Mouse (Mus musculus) limb, embryonic 14.5 days (tissue): ENCODE measurements around the gene Diras2. TPM values are rescaled to one million over a fixed set of nuclear protein-coding genes. Genes with fewer than 3 reads are reported as not detected.

Source experiments
- ATAC-seq: fragments of 200-750 bp; cut with Nextera tagmentation; 2 replicates; pipeline ENCODE4 v1.8.0; 2017; ENCODE audit warnings: low read depth, moderate number of reproducible peaks, moderate TSS enrichment; ENCODE audit not compliant: low FRiP score
- DNase-seq: peaks from one replicate; pipeline ENCODE4 v3.0.0-alpha.2; 2015; ENCODE audit warnings: low spot score
- H3K27ac ChIP-seq: fragments of 300-500 bp; sonication (generic); replicated peaks from 2 replicates; pipeline ENCODE4 v1.5.1; 2014; ENCODE audit warnings: low read depth, mild to moderate bottlenecking, low read length, moderate library complexity, mixed read lengths
- H3K27me3 ChIP-seq: fragments of 300-500 bp; sonication (generic); 2 replicates; pipeline ENCODE4 v1.6.1; 2014; ENCODE audit warnings: low read length, mixed read lengths; ENCODE audit not compliant: control insufficient read depth, insufficient read depth
- H3K36me3 ChIP-seq: fragments of 300-500 bp; sonication (generic); 2 replicates; pipeline ENCODE4 v1.6.1; 2014; ENCODE audit warnings: mild to moderate bottlenecking, low read length, moderate library complexity, mixed read lengths; ENCODE audit not compliant: control insufficient read depth, insufficient read depth
- H3K4me1 ChIP-seq: fragments of 300-500 bp; sonication (generic); 2 replicates; pipeline ENCODE4 v1.6.1; 2014; ENCODE audit warnings: antibody characterized with exemption, low read length, mixed read lengths; ENCODE audit not compliant: control insufficient read depth, insufficient read depth
- H3K4me2 ChIP-seq: fragments of 300-500 bp; sonication (generic); replicated peaks from 2 replicates; pipeline ENCODE4 v1.6.1; 2014; ENCODE audit warnings: low read depth, mild to moderate bottlenecking, low read length, moderate library complexity; ENCODE audit not compliant: severe bottlenecking
- H3K4me3 ChIP-seq: fragments of 300-500 bp; sonication (generic); replicated peaks from 2 replicates; pipeline ENCODE4 v1.5.1; 2014; ENCODE audit warnings: low read length
- H3K9ac ChIP-seq: fragments of 300-500 bp; sonication (generic); 2 replicates; pipeline ENCODE4 v1.6.1; 2014; ENCODE audit warnings: mild to moderate bottlenecking, low read depth, low read length, moderate library complexity; ENCODE audit not compliant: severe bottlenecking
- H3K9me3 ChIP-seq: fragments of 300-500 bp; sonication (generic); 2 replicates; pipeline ENCODE4 v1.6.1; 2016; ENCODE audit warnings: low read length; ENCODE audit not compliant: control insufficient read depth
- POLR2A ChIP-seq: fragments of 200-500 bp; IDR thresholded peaks from 2 replicates; pipeline ENCODE4 v1.8.0; 2012; ENCODE audit warnings: inconsistent platforms, mild to moderate bottlenecking, moderate library complexity, borderline replicate concordance; ENCODE audit not compliant: insufficient read depth, insufficient read length; ENCODE audit errors: extremely low read depth
- WGBS: fragments of 180-500 bp; shearing (Covaris S2); extraction: QIAGEN DNeasy Blood & Tissue Kit; methylation state at CpG from one replicate; pipeline ENCODE4 v1.1.7; 2014; 5-methylcytosine and 5-hydroxymethylcytosine counted together
- polyA plus RNA-seq, 2 experiments: library from polyadenylated mRNA; depleted of rRNA in 1 of 2; stranded (reverse) in 1 of 2; unstranded in 1 of 2; fragments of >200 nt; fragmentation: Nextera tagmentation in 1 of 2; extraction: Ambion mirVana in 1 of 2; gene quantifications; 2 replicates each; pipeline versions ENCODE4 v1.2.1 to v1.2.3; 2012 to 2014

Diras2 gene
- polyA plus RNA-seq, 2 experiments, result 0.15 to 0.70 TPM

GRCm38 (mm10) chr13:52562166-52562571, 31.1 kb upstream of the Diras2 start:
- Histone ChIP-seq H3K4me1 (no peaks in the 10 kb centered on the region), H3K36me3 (no peaks in the 10 kb centered on the region), H3K9ac (no peak overlapping the region), H3K4me3 (no peak overlapping the region), H3K4me2 (no peak overlapping the region), H3K9me3 (no peaks in the 10 kb centered on the region), H3K27me3 (no peaks in the 10 kb centered on the region), H3K27ac (no peak overlapping the region)
- DNase-seq (no peak), ATAC-seq (no peak)
- TF ChIP-seq POLR2A, result no peak
- WGBS, result 44% methylated on average over 4 of the region's 4 CpGs

- no peak overlapping the region for H3K9ac ChIP-seq
- H3K4me1 ChIP-seq, result no peaks in the 10 kb centered on the region
- WGBS, result 77% methylated on average over 8 of the region's 8 CpGs
- ATAC-seq (no peak), DNase-seq (no peak)
- H3K27me3 ChIP-seq, result no peaks in the 10 kb centered on the region
- no peak overlapping the region for H3K27ac ChIP-seq
- H3K36me3 ChIP-seq, result no peaks in the 10 kb centered on the region
- no peak overlapping the region for H3K4me2 ChIP-seq
- TF ChIP-seq POLR2A, result no peak
- no peak overlapping the region for H3K4me3 ChIP-seq
- H3K9me3 ChIP-seq, result no peaks in the 10 kb centered on the region
Observed at GRCm38 (mm10) chr13:52561367-52562165, 30.5 kb upstream of the Diras2 start.

GRCm38 (mm10) chr13:52557421-52557820, 26.3 kb upstream of the Diras2 start:
- ATAC-seq (no peak), DNase-seq (no peak)
- 85% methylated on average over 7 of the region's 7 CpGs for WGBS
- Histone ChIP-seq H3K4me2 (no peak overlapping the region), H3K27ac (no peak overlapping the region), H3K9me3 (no peaks in the 10 kb centered on the region), H3K36me3 (no peaks in the 10 kb centered on the region), H3K4me3 (no peak overlapping the region), H3K4me1 (no peaks in the 10 kb centered on the region), H3K9ac (no peak overlapping the region), H3K27me3 (no peaks in the 10 kb centered on the region)
- no peak for TF ChIP-seq POLR2A

GRCm38 (mm10) chr13:52554722-52555121, 23.6 kb upstream of the Diras2 start:
- Histone ChIP-seq H3K4me3 (no peak overlapping the region), H3K4me2 (no peak overlapping the region), H3K27ac (no peak overlapping the region), H3K9me3 (no peaks in the 10 kb centered on the region), H3K36me3 (no peaks in the 10 kb centered on the region), H3K4me1 (no peaks in the 10 kb centered on the region), H3K9ac (no peak overlapping the region), H3K27me3 (no peaks in the 10 kb centered on the region)
- WGBS, result 86% methylated on average over 9 of the region's 9 CpGs
- DNase-seq (no peak), ATAC-seq (no peak)
- no peak for TF ChIP-seq POLR2A

- no peak overlapping the region for H3K9ac ChIP-seq
- no peaks in the 10 kb centered on the region for H3K27me3 ChIP-seq
- no peak overlapping the region for H3K27ac ChIP-seq
- DNase-seq (no peak), ATAC-seq (no peak)
- H3K9me3 ChIP-seq, result no peaks in the 10 kb centered on the region
- 57% methylated on average over 9 of the region's 9 CpGs for WGBS
- no peak overlapping the region for H3K4me2 ChIP-seq
- no peak for TF ChIP-seq POLR2A
- H3K4me1 ChIP-seq, result no peaks in the 10 kb centered on the region
- no peak overlapping the region for H3K4me3 ChIP-seq
- no peaks in the 10 kb centered on the region for H3K36me3 ChIP-seq
Observed at GRCm38 (mm10) chr13:52552822-52553477, 21.9 kb upstream of the Diras2 start.
